Mouse (Mus musculus) gastrocnemius, postnatal 25 days (tissue): ENCODE data around the gene Ctla4. TPM values are rescaled to one million over a fixed set of nuclear protein-coding genes. Genes with fewer than 3 reads are reported as not detected.

Experiments used
- total RNA-seq, 2 experiments: library from RNA; stranded (reverse); gene quantifications; 1 replicate in 1 of 2; 2 replicates in 1 of 2; pipeline ENCODE4 v1.2.3; 2021

Gene Ctla4
- total RNA-seq, 2 experiments from 2014 or later = not detected

Other genes with a start within 250 kb of the Ctla4 start
- 1 to 10 TPM; 1.2 to 4.0 TPM for gene Cd28, start 170.2 kb upstream of the Ctla4 start, total RNA-seq
- not detected for gene Icos, start 90.9 kb downstream of the Ctla4 start, total RNA-seq